Mouse (Mus musculus) embryonic fibroblast, embryonic 13.5 days (primary cell): Measurements from ENCODE around the gene Slc39a11.

ENCODE experiments used
- CTCF ChIP-seq: IDR thresholded peaks from 2 replicates; pipeline ENCODE4 v1.5.1; 2011; ENCODE audit warnings: mild to moderate bottlenecking, control low read depth, low read length, moderate library complexity, borderline replicate concordance; ENCODE audit not compliant: insufficient read depth
- POLR2A ChIP-seq: IDR thresholded peaks from 2 replicates; pipeline ENCODE4 v1.6.1; 2011; ENCODE audit warnings: low read depth, mild to moderate bottlenecking, control low read depth, low read length, moderate library complexity

GRCm38 (mm10) chr11:113674595-113674994 lies 24.7 kb upstream of the Slc39a11 start:
- TF ChIP-seq CTCF, result no peak
- TF ChIP-seq POLR2A, result no peak
